Mouse (Mus musculus) embryonic facial prominence, embryonic 15.5 days (tissue): ENCODE data around the gene Srsf4. TPM values are rescaled to one million over a fixed set of nuclear protein-coding genes. Genes with fewer than 3 reads are reported as not detected.
A peak's percentile ranks its signal among the peaks of the same experiment; 100 is the strongest.

ENCODE experiments used
- ATAC-seq: fragments of 200-750 bp; cut with Nextera tagmentation; 2 replicates; pipeline ENCODE4 v1.8.0; 2017; ENCODE audit warnings: low read depth, moderate TSS enrichment; ENCODE audit not compliant: insufficient number of reproducible peaks, low FRiP score, low TSS enrichment
- H3K27ac ChIP-seq: fragments of 300-500 bp; sonication (generic); replicated peaks from 2 replicates; pipeline ENCODE4 v1.5.1; 2015; ENCODE audit warnings: mild to moderate bottlenecking, inconsistent platforms
- H3K27me3 ChIP-seq: fragments of 300-500 bp; sonication (generic); 2 replicates; pipeline ENCODE4 v1.6.1; 2015; ENCODE audit warnings: inconsistent platforms
- H3K36me3 ChIP-seq: fragments of 300-500 bp; sonication (generic); 2 replicates; pipeline ENCODE4 v1.6.1; 2015; ENCODE audit warnings: mild to moderate bottlenecking, inconsistent platforms
- H3K4me1 ChIP-seq: fragments of 300-500 bp; sonication (generic); 2 replicates; pipeline ENCODE4 v1.6.1; 2015; ENCODE audit warnings: inconsistent platforms
- H3K4me2 ChIP-seq: fragments of 300-500 bp; sonication (generic); replicated peaks from 2 replicates; pipeline ENCODE4 v1.6.1; 2015; ENCODE audit warnings: mild to moderate bottlenecking, inconsistent platforms
- H3K4me3 ChIP-seq: fragments of 300-500 bp; sonication (generic); replicated peaks from 2 replicates; pipeline ENCODE4 v1.5.1; 2015; ENCODE audit warnings: mild to moderate bottlenecking, inconsistent platforms
- H3K9ac ChIP-seq: fragments of 300-500 bp; sonication (generic); 2 replicates; pipeline ENCODE4 v1.6.1; 2015; ENCODE audit warnings: inconsistent platforms
- H3K9me3 ChIP-seq: fragments of 300-500 bp; sonication (generic); replicated peaks from 2 replicates; pipeline ENCODE4 v1.6.1; 2016; ENCODE audit warnings: inconsistent platforms
- WGBS: fragments of 180-500 bp; shearing (Covaris S2); methylation state at CpG from one replicate; pipeline ENCODE4 v1.1.7; 2015; 5-methylcytosine and 5-hydroxymethylcytosine counted together
- polyA plus RNA-seq: library from polyadenylated mRNA; unstranded; fragments of >200 nt; fragmentation: Nextera tagmentation; extraction: Ambion mirVana; gene quantifications from 2 replicates; pipeline ENCODE4 v1.2.1, GENCODE M21; 2015

The Srsf4 gene
- polyA plus RNA-seq, 1 experiment from 2014 or later: 101 TPM

GRCm38 (mm10) chr4:131899180-131899554 is 25.8 kb downstream of the Srsf4 start:
- no peak overlapping the region for H3K9ac ChIP-seq
- no peak overlapping the region for H3K27ac ChIP-seq
- 64% methylated on average over 6 of the region's 6 CpGs for WGBS
- H3K27me3 ChIP-seq: no peaks in the 10 kb centered on the region
- no peak overlapping the region for H3K4me2 ChIP-seq
- no peak overlapping the region for H3K4me3 ChIP-seq
- H3K9me3 ChIP-seq: no peaks in the 10 kb centered on the region
- no peaks in the 10 kb centered on the region for H3K4me1 ChIP-seq
- H3K36me3 ChIP-seq: peaks cover 70% of the 10 kb centered on the region
- no peak for ATAC-seq

DNA sequence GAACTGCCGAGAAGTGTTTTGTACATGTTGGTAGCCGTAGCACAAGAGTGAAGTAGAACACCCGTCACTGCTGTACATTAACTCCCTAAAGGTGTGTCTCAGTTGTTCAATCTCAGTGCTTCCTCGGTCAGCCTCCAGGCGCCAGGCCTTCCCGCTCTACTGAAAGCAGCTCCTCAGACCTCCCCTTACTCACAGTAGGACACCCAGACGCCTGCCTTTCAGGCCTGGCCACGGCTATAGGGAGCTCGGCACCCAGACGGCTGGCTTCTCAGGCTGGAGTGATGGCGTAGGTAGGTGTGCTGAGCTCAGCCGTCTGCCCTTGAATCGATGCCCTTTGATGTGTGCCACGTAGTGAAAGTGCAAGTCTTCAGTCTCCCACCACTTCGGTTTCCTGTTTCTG is 27.7 kb downstream of the Srsf4 start:
- no peak for ATAC-seq
- WGBS: 85% methylated on average over 15 of the region's 15 CpGs
- no peaks in the 10 kb centered on the region for H3K4me1 ChIP-seq
- H3K4me2 ChIP-seq: no peak overlapping the region
- H3K9ac ChIP-seq: no peak overlapping the region
- no peak overlapping the region for H3K27ac ChIP-seq
- no peak overlapping the region for H3K4me3 ChIP-seq
- peaks cover 72% of the 10 kb centered on the region for H3K36me3 ChIP-seq
- H3K9me3 ChIP-seq: no peaks in the 10 kb centered on the region
- no peaks in the 10 kb centered on the region for H3K27me3 ChIP-seq

DNA sequence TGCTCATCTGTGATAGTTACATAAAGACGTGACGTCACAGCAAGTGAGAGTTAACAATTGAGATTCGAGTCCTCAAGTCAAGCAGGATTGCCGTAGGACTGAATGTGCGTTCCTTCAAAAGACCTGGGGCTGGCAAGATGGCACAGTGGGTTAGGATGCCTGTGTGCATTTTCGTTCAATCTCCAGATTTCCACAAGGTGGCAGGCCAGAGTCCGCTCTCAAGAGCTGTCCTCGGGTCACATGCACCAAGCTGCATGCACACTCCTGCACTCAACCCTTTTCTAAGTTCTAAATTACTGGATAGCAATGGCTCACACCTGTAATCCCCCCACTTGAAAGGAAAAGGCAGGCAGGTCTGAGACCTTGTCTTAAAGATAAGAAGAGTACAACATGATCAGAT is 31.1 kb downstream of the Srsf4 start:
- 0 out of 2 replicates have a peak, but pooled peaks have one; percentile 36 for ATAC-seq
- WGBS: 59% methylated on average over 8 of the region's 8 CpGs
- 0 out of 2 replicates have a peak, but pooled peaks cover under 1% of the 10 kb centered on the region for H3K4me1 ChIP-seq
- no peaks in the 10 kb centered on the region for H3K9me3 ChIP-seq
- H3K27ac ChIP-seq: no peak overlapping the region
- H3K4me2 ChIP-seq: no peak overlapping the region
- no peak overlapping the region for H3K9ac ChIP-seq
- H3K36me3 ChIP-seq: peaks cover 47% of the 10 kb centered on the region
- no peaks in the 10 kb centered on the region for H3K27me3 ChIP-seq
- H3K4me3 ChIP-seq: no peak overlapping the region

DNA sequence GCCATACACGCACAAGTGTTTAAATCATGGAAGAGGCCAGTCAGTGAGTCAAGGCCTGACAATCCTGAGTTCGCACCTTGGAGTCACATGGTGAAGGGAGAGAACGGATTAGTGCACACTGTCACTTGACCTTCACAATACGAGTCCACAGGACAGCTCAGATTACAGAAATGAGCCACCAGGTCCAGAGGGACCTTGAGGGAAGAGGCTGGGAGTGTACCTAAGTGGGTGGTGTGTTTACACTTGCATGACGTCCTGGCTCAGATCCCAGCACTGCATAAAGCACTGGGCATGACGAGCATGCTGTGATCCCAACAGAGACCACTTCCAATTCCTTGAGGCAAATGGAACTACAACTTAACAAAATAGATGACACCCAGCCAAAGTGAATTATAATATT is 33.0 kb downstream of the Srsf4 start:
- Histone ChIP-seq H3K4me2 (no peak overlapping the region), H3K36me3 (peaks cover 28% of the 10 kb centered on the region), H3K4me1 (peaks cover 18% of the 10 kb centered on the region), H3K27me3 (no peaks in the 10 kb centered on the region), H3K9me3 (no peaks in the 10 kb centered on the region), H3K4me3 (no peak overlapping the region), H3K9ac (no peak overlapping the region), H3K27ac (no peak overlapping the region)
- 55% methylated on average over 6 of the region's 6 CpGs for WGBS
- ATAC-seq: no peak

GRCm38 (mm10) chr4:131907912-131908311 is 34.5 kb downstream of the Srsf4 start:
- H3K4me3 ChIP-seq: no peak overlapping the region
- H3K36me3 ChIP-seq: peaks cover 15% of the 10 kb centered on the region
- H3K9me3 ChIP-seq: no peaks in the 10 kb centered on the region
- H3K27me3 ChIP-seq: peaks cover 5% of the 10 kb centered on the region
- no peak overlapping the region for H3K27ac ChIP-seq
- H3K9ac ChIP-seq: no peak overlapping the region
- H3K4me1 ChIP-seq: peaks cover 22% of the 10 kb centered on the region
- 82% methylated on average over 3 of the region's 3 CpGs for WGBS
- no peak for ATAC-seq
- no peak overlapping the region for H3K4me2 ChIP-seq

DNA sequence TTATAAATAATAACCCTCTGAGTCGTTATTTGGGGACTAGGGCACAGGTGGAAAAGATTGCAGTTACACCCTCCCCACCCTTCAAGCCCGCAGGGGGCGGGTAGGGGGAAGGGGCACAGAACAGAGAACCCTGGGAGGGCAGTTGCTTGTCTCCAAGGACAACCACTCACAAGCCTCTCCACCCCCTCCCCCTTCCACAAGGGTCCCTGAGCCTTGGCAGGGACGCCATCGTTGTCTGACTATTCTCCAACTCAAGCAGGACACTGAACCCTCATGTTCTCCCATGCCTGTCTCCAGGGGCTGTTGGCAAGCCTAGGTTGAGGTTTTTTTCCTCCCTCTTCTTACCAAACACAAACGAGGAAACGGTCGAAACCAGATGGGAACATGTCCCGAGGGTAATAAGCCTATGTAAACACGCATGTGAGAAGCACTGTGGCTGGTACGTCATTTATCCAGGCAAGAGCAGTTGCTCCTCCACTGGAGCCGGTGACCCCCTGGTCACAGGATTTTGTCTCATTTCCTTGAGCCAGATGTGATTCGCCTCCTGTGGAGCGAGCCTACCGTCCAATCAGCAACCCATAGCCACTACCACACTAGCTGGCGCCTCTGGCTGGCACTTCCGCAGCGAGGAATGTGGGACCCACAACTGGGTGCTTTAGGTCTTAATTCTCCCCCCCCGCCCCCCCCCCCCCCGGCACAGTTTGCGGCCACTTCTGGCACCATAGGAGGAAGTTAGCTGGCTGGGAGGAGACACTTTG is 37.0 kb downstream of the Srsf4 start:
- Histone ChIP-seq H3K4me1 (peaks cover 45% of the 10 kb centered on the region), H3K4me2 (peak overlapping the region; percentile 18; the same call in 1 of the 2 replicates), H3K9ac (no peak overlapping the region), H3K9me3 (no peaks in the 10 kb centered on the region), H3K27ac (peak overlapping the region; percentile 9; the same call in 1 of the 2 replicates), H3K36me3 (peaks cover 3% of the 10 kb centered on the region; the same call in 1 of the 2 replicates), H3K27me3 (peaks cover 17% of the 10 kb centered on the region), H3K4me3 (no peak overlapping the region)
- no peak for ATAC-seq
- WGBS: 9% methylated on average over 19 of the region's 21 CpGs

DNA sequence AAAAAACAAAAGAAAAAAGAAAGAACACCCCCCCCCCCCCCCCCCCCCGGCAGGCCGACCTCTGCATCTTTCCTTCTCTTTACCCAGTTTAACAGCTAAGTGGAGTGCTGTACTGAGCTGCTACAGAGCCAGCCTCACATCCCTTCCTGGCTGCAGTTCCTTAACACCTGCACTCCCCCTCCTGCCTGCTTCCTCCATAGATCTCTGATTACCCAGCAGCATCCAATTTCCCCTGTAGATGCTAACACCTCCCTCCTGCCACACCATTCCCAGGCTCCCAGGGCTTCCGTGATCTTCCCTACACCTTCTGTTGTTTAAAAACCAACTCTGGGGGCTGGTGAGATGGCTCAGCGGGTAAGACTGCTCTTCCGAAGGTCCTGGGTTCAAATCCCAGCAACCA is 38.1 kb downstream of the Srsf4 start:
- Histone ChIP-seq H3K27me3 (peaks cover 27% of the 10 kb centered on the region), H3K36me3 (no peaks in the 10 kb centered on the region), H3K4me2 (no peak overlapping the region), H3K4me1 (peaks cover 56% of the 10 kb centered on the region), H3K27ac (no peak overlapping the region), H3K9me3 (no peaks in the 10 kb centered on the region), H3K9ac (no peak overlapping the region), H3K4me3 (no peak overlapping the region)
- ATAC-seq: no peak
- 36% methylated on average over 5 of the region's 5 CpGs for WGBS

- Histone ChIP-seq H3K9ac (no peak overlapping the region), H3K4me1 (peaks cover 71% of the 10 kb centered on the region), H3K9me3 (no peaks in the 10 kb centered on the region), H3K27ac (peak overlapping the region; percentile 39; the same call in 1 of the 2 replicates), H3K4me3 (no peak overlapping the region), H3K36me3 (no peaks in the 10 kb centered on the region), H3K27me3 (peaks cover 32% of the 10 kb centered on the region), H3K4me2 (no peak overlapping the region)
- 35% methylated on average over 10 of the region's 10 CpGs for WGBS
- no peak for ATAC-seq
Measured at GRCm38 (mm10) chr4:131913526-131913925, 40.1 kb downstream of the Srsf4 start.

GRCm38 (mm10) chr4:131914046-131914643 is 40.7 kb downstream of the Srsf4 start:
- Histone ChIP-seq H3K4me2 (no peak overlapping the region), H3K27ac (peak overlapping the region; percentile 39; the same call in 1 of the 2 replicates), H3K9ac (no peak overlapping the region), H3K4me3 (no peak overlapping the region), H3K4me1 (peaks cover 77% of the 10 kb centered on the region), H3K36me3 (no peaks in the 10 kb centered on the region), H3K9me3 (no peaks in the 10 kb centered on the region), H3K27me3 (peaks cover 32% of the 10 kb centered on the region)
- 16% methylated on average over 9 of the region's 9 CpGs for WGBS
- ATAC-seq: no peak

- peaks cover 80% of the 10 kb centered on the region for H3K4me1 ChIP-seq
- no peak for ATAC-seq
- peaks cover 32% of the 10 kb centered on the region for H3K27me3 ChIP-seq
- H3K9ac ChIP-seq: no peak overlapping the region
- H3K4me3 ChIP-seq: peak overlapping the region; percentile 31
- H3K4me2 ChIP-seq: peak overlapping the region; percentile 52
- no peaks in the 10 kb centered on the region for H3K9me3 ChIP-seq
- WGBS: 6% methylated on average over 31 of the region's 31 CpGs
- H3K27ac ChIP-seq: peak overlapping the region; percentile 75; the same call in 1 of the 2 replicates
- H3K36me3 ChIP-seq: no peaks in the 10 kb centered on the region
Measured at GRCm38 (mm10) chr4:131914891-131915469, 41.6 kb downstream of the Srsf4 start.

DNA sequence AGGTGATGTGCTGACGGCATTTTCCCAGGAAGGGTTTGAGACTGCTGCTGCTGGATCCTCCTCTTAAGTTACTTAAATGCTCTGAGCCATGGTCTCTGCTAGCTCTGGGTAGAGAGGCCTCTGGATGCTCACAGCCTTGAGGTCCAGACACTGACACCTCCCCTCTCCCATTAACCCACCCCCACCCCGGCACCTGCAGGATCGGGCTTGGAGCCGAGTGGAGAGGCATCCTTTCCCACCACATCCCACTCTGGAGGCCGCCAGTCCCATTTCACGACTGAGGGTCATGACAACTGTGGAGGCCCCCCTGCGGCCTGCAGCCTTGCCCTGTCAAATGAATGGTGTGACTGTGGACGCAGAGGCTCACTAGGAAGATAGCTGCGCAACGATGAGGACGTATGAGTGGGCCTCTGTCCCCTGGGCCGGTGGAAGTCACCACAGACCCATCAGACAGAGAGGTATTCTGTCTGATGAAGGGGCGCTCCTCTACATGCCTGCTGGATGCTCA is 42.5 kb downstream of the Srsf4 start:
- no peak overlapping the region for H3K27ac ChIP-seq
- no peak overlapping the region for H3K4me3 ChIP-seq
- H3K4me1 ChIP-seq: peaks cover 81% of the 10 kb centered on the region
- ATAC-seq: no peak
- peaks cover 36% of the 10 kb centered on the region for H3K27me3 ChIP-seq
- H3K9ac ChIP-seq: no peak overlapping the region
- H3K36me3 ChIP-seq: no peaks in the 10 kb centered on the region
- 29% methylated on average over 13 of the region's 13 CpGs for WGBS
- H3K9me3 ChIP-seq: no peaks in the 10 kb centered on the region
- H3K4me2 ChIP-seq: peak overlapping the region; percentile 52; the same call in 1 of the 2 replicates
